Mouse (Mus musculus) ES-E14 (cell line): ENCODE data around the gene Luc7l2. TPM values are rescaled to one million over a fixed set of nuclear protein-coding genes. Genes with fewer than 3 reads are reported as not detected.
A peak's percentile ranks its signal among the peaks of the same experiment; 100 is the strongest.
"Not testable (repeated sequence)": the region's sequence is repeated elsewhere in the genome, so short reads cannot be mapped to it uniquely, and the experiment has no call there.

Experiments used
- DNase-seq: peaks from one replicate; pipeline ENCODE4 v3.0.0-alpha.2; 2013; ENCODE audit warnings: low read depth, low spot score
- H3K27ac ChIP-seq: 2 replicates; pipeline ENCODE4 v1.5.1; 2012; ENCODE audit warnings: low read depth, mild to moderate bottlenecking, low read length, moderate library complexity, mixed read lengths; ENCODE audit not compliant: poor library complexity, insufficient read depth, severe bottlenecking
- H3K36me3 ChIP-seq: 2 replicates; pipeline ENCODE4 v1.6.1; 2012; ENCODE audit warnings: mild to moderate bottlenecking, low read length, moderate library complexity, mixed read lengths; ENCODE audit not compliant: control insufficient read depth, poor library complexity, insufficient read depth, severe bottlenecking
- H3K4me1 ChIP-seq, 2 experiments: fragments of 150-350 bp in 1 of 2; sonication (generic) in 1 of 2; 2 replicates each; pipeline ENCODE4 v1.6.1; 2012; ENCODE audit warnings: low read length in 2 of 2, mild to moderate bottlenecking in 1 of 2, mixed read lengths in 1 of 2; ENCODE audit not compliant: control insufficient read depth in 2 of 2, insufficient read depth in 2 of 2, poor library complexity in 1 of 2
- H3K4me3 ChIP-seq, 2 experiments: fragments of 150-350 bp in 1 of 2; sonication (generic) in 1 of 2; 2 replicates each; pipeline ENCODE4 v1.5.1; 2012; ENCODE audit warnings: low read length in 2 of 2, low read depth in 1 of 2, mild to moderate bottlenecking in 1 of 2, mixed read lengths in 1 of 2; ENCODE audit not compliant: insufficient read depth in 1 of 2, poor library complexity in 1 of 2, severe bottlenecking in 1 of 2
- H3K9ac ChIP-seq: 2 replicates; pipeline ENCODE4 v1.6.1; 2012; ENCODE audit warnings: low read depth, mild to moderate bottlenecking, low read length, mixed read lengths; ENCODE audit not compliant: poor library complexity, insufficient read depth, severe bottlenecking
- H3K9me3 ChIP-seq: fragments of 150-350 bp; sonication (generic); 2 replicates; pipeline ENCODE4 v1.6.1; 2012; ENCODE audit warnings: low read depth, mild to moderate bottlenecking, low read length; ENCODE audit not compliant: control insufficient read depth, insufficient read depth
- CHD2 ChIP-seq: IDR thresholded peaks from 2 replicates; pipeline ENCODE4 v1.6.1; 2014; ENCODE audit warnings: mild to moderate bottlenecking, low read depth, low read length, inconsistent platforms
- HCFC1 ChIP-seq: IDR thresholded peaks from 2 replicates; pipeline ENCODE4 v1.6.1; 2012; ENCODE audit warnings: low read length, inconsistent platforms, borderline replicate concordance; ENCODE audit not compliant: insufficient read depth
- MAFK ChIP-seq: IDR thresholded peaks from 2 replicates; pipeline ENCODE4 v1.6.1; 2014; ENCODE audit warnings: mild to moderate bottlenecking, low read depth, low read length, inconsistent platforms; ENCODE audit not compliant: insufficient read depth
- ZC3H11A ChIP-seq: IDR thresholded peaks from 2 replicates; pipeline ENCODE4 v1.6.1; 2012; ENCODE audit warnings: low read depth, mild to moderate bottlenecking, inconsistent platforms, low read length, borderline replicate concordance
- ZNF384 ChIP-seq: IDR thresholded peaks from 2 replicates; pipeline ENCODE4 v1.6.1; 2012; ENCODE audit warnings: low read depth, low read length, inconsistent platforms
- in situ Hi-C, 2 experiments: fragments of 600-800 bp; cut with MboI; formaldehyde crosslinking; loops; one replicate each; pipeline ENCODE4 v1.15.1; 2025; ENCODE audit warnings: low sequenced_read_pairs in 2 of 2, inconsistent platforms in 1 of 2; ENCODE audit not compliant: unreplicated experiment in 2 of 2
- total RNA-seq: library from RNA; depleted of rRNA; stranded (reverse); fragments of 300-350 nt; gene quantifications from 2 replicates; pipeline ENCODE4 v1.2.3, GENCODE M21; 2012

Luc7l2 gene
- total RNA-seq, 1 experiment, result 99.5 TPM

GRCm38 (mm10) chr6:38547707-38548106 is 3.4 kb upstream of the Luc7l2 start:
- in situ Hi-C loops, result no loop called here

GRCm38 (mm10) chr6:38548595-38548994 is 2.5 kb upstream of the Luc7l2 start:
- DNase-seq, in situ Hi-C loops, H3K4me3 ChIP-seq, H3K4me1 ChIP-seq, H3K36me3 ChIP-seq, H3K9ac ChIP-seq, H3K9me3 ChIP-seq, H3K27ac ChIP-seq: not testable (repeated sequence)

More at GRCm38 (mm10) chr6:38547707-38548106, 3.4 kb upstream of the Luc7l2 start:
- no peak overlapping the region for H3K4me3 ChIP-seq
- H3K4me1 ChIP-seq, result no peaks in the 10 kb centered on the region
- TF ChIP-seq CHD2 (no peak), MAFK (no peak), ZC3H11A (no peak), ZNF384 (no peak), HCFC1 (no peak)
- H3K36me3 ChIP-seq, result no peaks in the 10 kb centered on the region
- no peaks in the 10 kb centered on the region for H3K9me3 ChIP-seq
- no peak overlapping the region for H3K9ac ChIP-seq
- no peak overlapping the region for H3K27ac ChIP-seq
- no peak for DNase-seq

GRCm38 (mm10) chr6:38549840-38550239 is 1.3 kb upstream of the Luc7l2 start:
- H3K9me3 ChIP-seq, H3K9ac ChIP-seq, in situ Hi-C loops, DNase-seq, H3K4me1 ChIP-seq, H3K27ac ChIP-seq, H3K36me3 ChIP-seq: not testable (repeated sequence)
- peak overlapping the region; percentile 89 to 96; a peak in 2 of 4 replicates for H3K4me3 ChIP-seq

- H3K9me3 ChIP-seq, result no peaks in the 10 kb centered on the region
- DNase-seq, result no peak
- peak overlapping the region; percentile 93 for H3K27ac ChIP-seq
- H3K4me1 ChIP-seq, result peaks cover 0 to 7% of the 10 kb centered on the region in 2 experiments; a peak in 2 of 4 replicates
- peak overlapping the region; percentile 89 to 96 for H3K4me3 ChIP-seq
- peak overlapping the region; percentile 99 for H3K9ac ChIP-seq
- in situ Hi-C loops, result no loop called here
- TF ChIP-seq ZNF384 (no peak), MAFK (no peak), CHD2 (no peak), ZC3H11A (no peak), HCFC1 (no peak)
- H3K36me3 ChIP-seq, result peaks cover 3% of the 10 kb centered on the region; the same call in 1 of the 2 replicates
These were observed 678 bp upstream of the Luc7l2 start for GRCm38 (mm10) chr6:38550250-38551061.

- H3K9ac ChIP-seq, result peak overlapping the region; percentile 90
- TF ChIP-seq ZNF384 (peak; percentile 85), ZC3H11A (no peak), MAFK (no peak), CHD2 (peak; percentile 46; the same call in 1 of the 2 replicates), HCFC1 (no peak)
- peak overlapping the region; percentile 82 to 93 for H3K4me3 ChIP-seq
- H3K36me3 ChIP-seq, result peaks cover 3% of the 10 kb centered on the region; the same call in 1 of the 2 replicates
- peaks cover 2 to 7% of the 10 kb centered on the region in 2 experiments; a peak in 3 of 4 replicates for H3K4me1 ChIP-seq
- DNase-seq, result peak; percentile 94
- in situ Hi-C loops, result no loop called here
- no peaks in the 10 kb centered on the region for H3K9me3 ChIP-seq
- H3K27ac ChIP-seq, result peak overlapping the region; percentile 98
These were observed 978 bp downstream of the Luc7l2 start for GRCm38 (mm10) chr6:38551989-38552635.
